Mouse (Mus musculus): ENCODE data around the gene Akr1b10.

DNA sequence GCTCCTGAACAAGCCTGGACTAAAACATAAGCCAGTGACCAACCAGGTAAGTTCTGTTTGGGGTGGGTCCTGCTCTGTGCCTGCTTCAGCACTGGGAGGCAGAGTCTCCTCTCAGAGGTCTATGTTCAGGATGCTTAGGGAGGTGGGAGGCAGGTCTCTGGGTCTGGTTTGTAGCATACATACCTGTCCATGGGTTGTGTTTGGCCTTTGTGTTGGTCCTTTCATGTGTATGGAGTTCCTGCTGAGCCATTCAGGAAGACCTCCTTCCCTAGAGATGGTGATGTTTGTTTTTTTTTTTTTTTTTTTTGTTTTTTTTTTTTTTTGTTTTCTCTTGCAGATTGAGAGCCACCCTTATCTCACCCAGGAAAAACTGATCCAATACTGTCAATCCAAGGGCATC lies 35.1 kb downstream of the Akr1b10 start:
- TF ChIP-seq POLR2A (IDR thresholded peaks at IDR 0.05; ENCODE audit: borderline replicate concordance, control insufficient read depth, low read depth, low read length) (no peak), CTCF (IDR thresholded peaks at IDR 0.05; ENCODE audit: control insufficient read depth, insufficient read depth, low read length) (no peak)
